Mouse (Mus musculus): ENCODE data around the gene Mdh1. TPM values are rescaled to one million over a fixed set of nuclear protein-coding genes. Genes with fewer than 3 reads are reported as not detected.

Gene Mdh1
- polyA plus RNA-seq, 2 experiments: 208 to 381 TPM

DNA sequence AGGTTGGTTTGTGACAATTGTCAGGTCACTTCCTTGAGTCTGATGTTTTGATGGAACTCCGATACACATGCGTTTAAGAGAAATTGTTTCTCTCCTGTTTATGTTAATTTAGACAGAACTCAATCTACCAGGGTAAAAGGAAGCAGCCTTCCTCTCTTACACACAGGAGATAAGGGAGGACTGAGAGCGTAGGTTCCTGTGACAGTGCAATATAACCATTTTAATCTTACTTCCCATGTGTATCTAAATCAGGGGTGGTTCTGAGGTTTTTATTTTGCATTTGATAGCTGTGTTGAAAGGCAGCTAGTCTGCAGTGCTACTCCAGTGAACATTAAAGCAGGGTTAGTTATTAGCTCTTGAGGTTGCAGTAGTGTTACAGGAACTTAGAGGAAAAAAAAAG lies 20.1 kb downstream of the Mdh1 start:
- 84% methylated on average over 3 of the region's 3 CpGs for WGBS
- Histone ChIP-seq H3K4me2 (replicated peaks; ENCODE audit: low read depth, low read length, severe bottlenecking) (no peak overlapping the region), H3K27ac (replicated peaks; ENCODE audit: low read depth, low read length) (no peak overlapping the region), H3K4me1 (ENCODE audit: control insufficient read depth, insufficient read depth, low read length) (no peaks in the 10 kb centered on the region), H3K9me3 (ENCODE audit: control insufficient read depth, low read length) (no peaks in the 10 kb centered on the region), H3K36me3 (ENCODE audit: control insufficient read depth, insufficient read depth, low read length) (peaks cover 4% of the 10 kb centered on the region; the same call in 1 of the 2 replicates), H3K4me3 (replicated peaks; ENCODE audit: low read length) (no peak overlapping the region), H3K27me3 (ENCODE audit: control insufficient read depth, insufficient read depth, low read length) (no peaks in the 10 kb centered on the region), H3K9ac (ENCODE audit: low read depth, low read length, severe bottlenecking) (no peak overlapping the region)
- DNase-seq (ENCODE audit: low spot score): no peak
- TF ChIP-seq POLR2A (IDR thresholded peaks at IDR 0.05; ENCODE audit: borderline replicate concordance, extremely low read depth, insufficient read depth, insufficient read length): no peak
- no peak for ATAC-seq (ENCODE audit: low FRiP score, low read depth)

- no peaks in the 10 kb centered on the region for H3K4me1 ChIP-seq (ENCODE audit: control insufficient read depth, insufficient read depth, low read length)
- no peaks in the 10 kb centered on the region for H3K27me3 ChIP-seq (ENCODE audit: control insufficient read depth, insufficient read depth, low read length)
- no peak for TF ChIP-seq POLR2A (IDR thresholded peaks at IDR 0.05; ENCODE audit: borderline replicate concordance, extremely low read depth, insufficient read depth, insufficient read length)
- H3K4me3 ChIP-seq (replicated peaks; ENCODE audit: low read length): no peak overlapping the region
- no peak overlapping the region for H3K9ac ChIP-seq (ENCODE audit: low read depth, low read length, severe bottlenecking)
- WGBS: 86% methylated on average over 12 of the region's 12 CpGs
- DNase-seq (ENCODE audit: low spot score): no peak
- H3K9me3 ChIP-seq (ENCODE audit: control insufficient read depth, low read length): no peaks in the 10 kb centered on the region
- H3K36me3 ChIP-seq (ENCODE audit: control insufficient read depth, insufficient read depth, low read length): no peaks in the 10 kb centered on the region
- no peak overlapping the region for H3K27ac ChIP-seq (replicated peaks; ENCODE audit: low read depth, low read length)
- ATAC-seq (ENCODE audit: low FRiP score, low read depth): no peak
- H3K4me2 ChIP-seq (replicated peaks; ENCODE audit: low read depth, low read length, severe bottlenecking): no peak overlapping the region
Measured at GRCm38 (mm10) chr11:21550222-21551173, 21.7 kb downstream of the Mdh1 start.

- no peak for TF ChIP-seq POLR2A (IDR thresholded peaks at IDR 0.05; ENCODE audit: borderline replicate concordance, extremely low read depth, insufficient read depth, insufficient read length)
- no peak for DNase-seq (ENCODE audit: low spot score)
- no peaks in the 10 kb centered on the region for H3K9me3 ChIP-seq (ENCODE audit: control insufficient read depth, low read length)
- H3K4me2 ChIP-seq (replicated peaks; ENCODE audit: low read depth, low read length, severe bottlenecking): no peak overlapping the region
- 91% methylated on average over 4 of the region's 4 CpGs for WGBS
- H3K27me3 ChIP-seq (ENCODE audit: control insufficient read depth, insufficient read depth, low read length): no peaks in the 10 kb centered on the region
- no peak for ATAC-seq (ENCODE audit: low FRiP score, low read depth)
- H3K9ac ChIP-seq (ENCODE audit: low read depth, low read length, severe bottlenecking): no peak overlapping the region
- H3K4me3 ChIP-seq (replicated peaks; ENCODE audit: low read length): no peak overlapping the region
- no peak overlapping the region for H3K27ac ChIP-seq (replicated peaks; ENCODE audit: low read depth, low read length)
- no peaks in the 10 kb centered on the region for H3K4me1 ChIP-seq (ENCODE audit: control insufficient read depth, insufficient read depth, low read length)
- no peaks in the 10 kb centered on the region for H3K36me3 ChIP-seq (ENCODE audit: control insufficient read depth, insufficient read depth, low read length)
Measured at GRCm38 (mm10) chr11:21549754-21550153, 22.4 kb downstream of the Mdh1 start.

DNA sequence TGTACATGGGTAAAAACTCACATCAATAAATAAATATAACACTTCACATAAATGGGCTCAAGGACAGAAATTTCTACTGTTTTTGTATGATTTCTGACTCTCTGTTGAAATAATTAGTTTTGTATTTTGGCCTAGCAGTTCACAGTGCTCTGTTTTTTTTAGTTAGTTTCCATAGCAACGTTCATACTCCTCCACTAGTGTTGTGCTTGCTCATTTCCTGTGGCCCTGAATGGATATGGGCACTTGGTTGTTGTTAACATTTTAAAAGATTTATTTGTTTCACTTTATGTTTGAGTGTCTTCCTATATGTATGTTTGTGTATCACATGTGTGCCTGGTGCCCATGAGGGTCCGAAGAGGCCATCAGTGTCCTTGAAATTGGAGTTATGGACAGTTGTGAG lies 23.1 kb downstream of the Mdh1 start:
- no peak for DNase-seq (ENCODE audit: low spot score)
- no peak overlapping the region for H3K4me3 ChIP-seq (replicated peaks; ENCODE audit: low read length)
- H3K36me3 ChIP-seq (ENCODE audit: control insufficient read depth, insufficient read depth, low read length): no peaks in the 10 kb centered on the region
- no peak overlapping the region for H3K9ac ChIP-seq (ENCODE audit: low read depth, low read length, severe bottlenecking)
- H3K27me3 ChIP-seq (ENCODE audit: control insufficient read depth, insufficient read depth, low read length): no peaks in the 10 kb centered on the region
- H3K4me1 ChIP-seq (ENCODE audit: control insufficient read depth, insufficient read depth, low read length): no peaks in the 10 kb centered on the region
- ATAC-seq (ENCODE audit: low FRiP score, low read depth): no peak
- H3K9me3 ChIP-seq (ENCODE audit: control insufficient read depth, low read length): no peaks in the 10 kb centered on the region
- H3K4me2 ChIP-seq (replicated peaks; ENCODE audit: low read depth, low read length, severe bottlenecking): no peak overlapping the region
- 88% methylated on average over 2 of the region's 2 CpGs for WGBS
- TF ChIP-seq POLR2A (IDR thresholded peaks at IDR 0.05; ENCODE audit: borderline replicate concordance, extremely low read depth, insufficient read depth, insufficient read length): no peak
- no peak overlapping the region for H3K27ac ChIP-seq (replicated peaks; ENCODE audit: low read depth, low read length)

- H3K27me3 ChIP-seq (ENCODE audit: control insufficient read depth, insufficient read depth, low read length): no peaks in the 10 kb centered on the region
- no peak for TF ChIP-seq POLR2A (IDR thresholded peaks at IDR 0.05; ENCODE audit: borderline replicate concordance, extremely low read depth, insufficient read depth, insufficient read length)
- no peak overlapping the region for H3K27ac ChIP-seq (replicated peaks; ENCODE audit: low read depth, low read length)
- no peak overlapping the region for H3K9ac ChIP-seq (ENCODE audit: low read depth, low read length, severe bottlenecking)
- H3K4me2 ChIP-seq (replicated peaks; ENCODE audit: low read depth, low read length, severe bottlenecking): no peak overlapping the region
- H3K9me3 ChIP-seq (ENCODE audit: control insufficient read depth, low read length): no peaks in the 10 kb centered on the region
- H3K4me1 ChIP-seq (ENCODE audit: control insufficient read depth, insufficient read depth, low read length): no peaks in the 10 kb centered on the region
- no peak for ATAC-seq (ENCODE audit: low FRiP score, low read depth)
- DNase-seq (ENCODE audit: low spot score): no peak
- H3K36me3 ChIP-seq (ENCODE audit: control insufficient read depth, insufficient read depth, low read length): no peaks in the 10 kb centered on the region
- no peak overlapping the region for H3K4me3 ChIP-seq (replicated peaks; ENCODE audit: low read length)
Measured at GRCm38 (mm10) chr11:21547518-21547917, 24.6 kb downstream of the Mdh1 start.

Measured in limb, embryonic 14.5 days (tissue).